Mouse (Mus musculus): ENCODE results near the gene Ski. TPM values are rescaled to one million over a fixed set of nuclear protein-coding genes. Genes with fewer than 3 reads are reported as not detected.

The Ski gene
- polyA plus RNA-seq, 1 experiment from 2014 or later: 15.1 TPM

- WGBS: 72% methylated on average over 11 of the region's 11 CpGs
- DNase-seq (ENCODE audit: low spot score) (no peak), ATAC-seq (ENCODE audit: insufficient read depth, low FRiP score, low TSS enrichment) (no peak)
- Histone ChIP-seq H3K4me2 (ENCODE audit: low read depth) (no peak overlapping the region), H3K36me3 (ENCODE audit: control insufficient read depth, insufficient read depth, low read length) (peaks cover 26% of the 10 kb centered on the region), H3K4me3 (ENCODE audit: low read depth, low read length) (no peak overlapping the region), H3K9ac (ENCODE audit: low read length) (no peak overlapping the region), H3K27me3 (ENCODE audit: control insufficient read depth, insufficient read depth, low read length) (no peaks in the 10 kb centered on the region), H3K9me3 (ENCODE audit: control insufficient read depth, low read length) (no peaks in the 10 kb centered on the region), H3K27ac (ENCODE audit: low read depth, low read length) (no peak overlapping the region), H3K4me1 (ENCODE audit: control insufficient read depth, insufficient read depth, low read length) (peaks cover 19% of the 10 kb centered on the region)
Measured at GRCm38 (mm10) chr4:155154986-155155385, 67.4 kb downstream of the Ski start.

DNA sequence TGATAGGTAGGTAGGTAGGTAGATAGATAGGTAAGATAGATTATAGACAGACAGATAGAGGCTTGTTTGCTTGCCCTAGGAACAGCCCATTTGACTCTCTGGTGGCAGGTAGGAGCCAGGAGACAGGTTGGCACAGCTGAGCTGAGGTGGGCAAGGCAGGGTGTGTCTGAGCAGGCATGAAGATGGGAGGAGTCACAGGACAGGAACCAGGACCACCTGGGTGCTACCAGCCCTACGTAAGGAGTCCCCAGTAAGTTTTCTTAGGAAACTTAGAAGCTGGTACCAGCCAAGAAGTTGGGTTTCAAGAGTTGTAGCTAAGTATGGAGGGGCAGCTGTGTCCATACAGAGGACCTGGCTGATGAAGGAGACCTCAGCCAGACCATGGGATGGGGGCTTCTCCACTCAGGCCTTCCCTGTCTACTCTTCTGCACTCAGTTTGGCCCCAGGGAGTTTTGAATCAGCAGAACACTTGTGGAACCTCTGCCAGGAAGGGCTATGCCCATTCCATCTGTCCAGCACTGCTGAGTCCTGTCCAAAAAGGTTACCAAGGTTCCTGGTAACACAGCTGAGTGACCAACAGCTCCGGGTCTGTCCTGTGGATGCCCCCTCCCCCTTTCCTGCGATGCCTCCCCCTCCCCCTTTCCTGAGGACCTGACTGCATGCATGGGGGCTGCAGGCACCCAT is 68.9 kb downstream of the Ski start:
- H3K36me3 ChIP-seq (ENCODE audit: control insufficient read depth, insufficient read depth, low read length): peaks cover 20% of the 10 kb centered on the region
- no peaks in the 10 kb centered on the region for H3K27me3 ChIP-seq (ENCODE audit: control insufficient read depth, insufficient read depth, low read length)
- peaks cover 19% of the 10 kb centered on the region for H3K4me1 ChIP-seq (ENCODE audit: control insufficient read depth, insufficient read depth, low read length)
- no peak overlapping the region for H3K27ac ChIP-seq (ENCODE audit: low read depth, low read length)
- DNase-seq (ENCODE audit: low spot score) (no peak), ATAC-seq (ENCODE audit: insufficient read depth, low FRiP score, low TSS enrichment) (no peak)
- no peak overlapping the region for H3K4me3 ChIP-seq (ENCODE audit: low read depth, low read length)
- H3K9ac ChIP-seq (ENCODE audit: low read length): no peak overlapping the region
- H3K4me2 ChIP-seq (ENCODE audit: low read depth): no peak overlapping the region
- WGBS: 74% methylated on average over 3 of the region's 3 CpGs
- H3K9me3 ChIP-seq (ENCODE audit: control insufficient read depth, low read length): no peaks in the 10 kb centered on the region

- Histone ChIP-seq H3K9ac (ENCODE audit: low read length) (no peak overlapping the region), H3K9me3 (ENCODE audit: control insufficient read depth, low read length) (no peaks in the 10 kb centered on the region), H3K27me3 (ENCODE audit: control insufficient read depth, insufficient read depth, low read length) (no peaks in the 10 kb centered on the region), H3K36me3 (ENCODE audit: control insufficient read depth, insufficient read depth, low read length) (peaks cover 12% of the 10 kb centered on the region; the same call in 1 of the 2 replicates), H3K4me1 (ENCODE audit: control insufficient read depth, insufficient read depth, low read length) (peaks cover 19% of the 10 kb centered on the region), H3K4me3 (ENCODE audit: low read depth, low read length) (no peak overlapping the region), H3K27ac (ENCODE audit: low read depth, low read length) (no peak overlapping the region), H3K4me2 (ENCODE audit: low read depth) (no peak overlapping the region)
- ATAC-seq (ENCODE audit: insufficient read depth, low FRiP score, low TSS enrichment) (no peak), DNase-seq (ENCODE audit: low spot score) (no peak)
- 96% methylated on average over 6 of the region's 6 CpGs for WGBS
Measured at GRCm38 (mm10) chr4:155152476-155152875, 69.9 kb downstream of the Ski start.

- H3K4me3 ChIP-seq (ENCODE audit: low read depth, low read length): no peak overlapping the region
- ATAC-seq (ENCODE audit: insufficient read depth, low FRiP score, low TSS enrichment): no peak
- 70% methylated on average over 4 of the region's 4 CpGs for WGBS
- H3K4me1 ChIP-seq (ENCODE audit: control insufficient read depth, insufficient read depth, low read length): peaks cover 19% of the 10 kb centered on the region
- H3K36me3 ChIP-seq (ENCODE audit: control insufficient read depth, insufficient read depth, low read length): peaks cover 8% of the 10 kb centered on the region; the same call in 1 of the 2 replicates
- H3K9ac ChIP-seq (ENCODE audit: low read length): no peak overlapping the region
- no peaks in the 10 kb centered on the region for H3K27me3 ChIP-seq (ENCODE audit: control insufficient read depth, insufficient read depth, low read length)
- no peak overlapping the region for H3K27ac ChIP-seq (ENCODE audit: low read depth, low read length)
- no peak for DNase-seq (ENCODE audit: low spot score)
- no peak overlapping the region for H3K4me2 ChIP-seq (ENCODE audit: low read depth)
- H3K9me3 ChIP-seq (ENCODE audit: control insufficient read depth, low read length): no peaks in the 10 kb centered on the region
Measured at GRCm38 (mm10) chr4:155151845-155152244, 70.5 kb downstream of the Ski start.

GRCm38 (mm10) chr4:155151221-155151788 is 71.1 kb downstream of the Ski start:
- DNase-seq (ENCODE audit: low spot score) (no peak), ATAC-seq (ENCODE audit: insufficient read depth, low FRiP score, low TSS enrichment) (no peak)
- Histone ChIP-seq H3K36me3 (ENCODE audit: control insufficient read depth, insufficient read depth, low read length) (peaks cover 4% of the 10 kb centered on the region; the same call in 1 of the 2 replicates), H3K4me1 (ENCODE audit: control insufficient read depth, insufficient read depth, low read length) (peaks cover 19% of the 10 kb centered on the region), H3K27me3 (ENCODE audit: control insufficient read depth, insufficient read depth, low read length) (no peaks in the 10 kb centered on the region), H3K4me3 (ENCODE audit: low read depth, low read length) (peak overlapping the region; percentile 37; the same call in 1 of the 2 replicates), H3K4me2 (ENCODE audit: low read depth) (peak overlapping the region; percentile 88), H3K27ac (ENCODE audit: low read depth, low read length) (no peak overlapping the region), H3K9me3 (ENCODE audit: control insufficient read depth, low read length) (no peaks in the 10 kb centered on the region), H3K9ac (ENCODE audit: low read length) (peak overlapping the region; percentile 63)
- WGBS: 42% methylated on average over 12 of the region's 12 CpGs

DNA sequence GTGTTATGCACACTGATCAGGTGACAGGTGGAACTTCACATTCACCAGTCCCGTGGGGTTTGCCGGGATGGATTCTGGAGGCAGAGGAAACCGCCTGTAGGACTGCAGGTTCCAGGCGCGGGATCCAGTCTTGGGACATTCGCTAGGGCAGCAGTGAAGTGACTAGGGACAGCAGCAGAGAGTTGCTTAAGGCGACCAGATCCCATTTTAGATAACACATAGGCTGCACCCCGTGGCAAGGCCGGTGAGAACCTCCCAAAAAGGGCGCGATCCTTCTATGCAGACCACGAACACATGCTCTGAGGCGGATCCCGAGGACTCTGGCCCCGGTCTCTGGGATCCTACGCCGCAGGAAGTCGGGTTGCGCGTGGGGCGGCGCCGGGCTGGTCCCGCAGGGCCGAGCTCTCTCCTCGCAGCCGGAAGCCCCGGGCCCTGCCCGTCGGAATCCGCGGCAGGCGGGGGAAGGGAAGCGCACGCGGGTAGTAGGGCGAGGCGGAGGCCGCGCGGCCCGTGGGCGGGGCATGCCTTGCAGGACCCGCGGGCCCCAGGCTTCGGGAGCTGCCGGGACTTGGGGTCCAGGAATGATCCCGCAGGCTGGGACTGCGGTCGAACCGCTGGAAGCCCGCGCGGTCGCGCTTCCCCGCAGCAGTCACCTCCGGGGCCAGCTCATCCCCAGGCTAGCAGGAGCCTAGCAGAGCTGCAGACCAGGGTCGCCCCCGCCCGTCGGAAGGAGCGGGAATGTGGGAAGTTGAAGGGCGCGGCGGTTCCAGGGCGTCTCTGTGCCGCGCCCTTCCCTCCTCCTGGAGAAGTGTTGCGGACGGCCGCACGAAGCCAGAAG is 71.9 kb downstream of the Ski start:
- H3K4me3 ChIP-seq (ENCODE audit: low read depth, low read length): peak overlapping the region; percentile 37
- H3K27me3 ChIP-seq (ENCODE audit: control insufficient read depth, insufficient read depth, low read length): no peaks in the 10 kb centered on the region
- DNase-seq (ENCODE audit: low spot score) (peak; percentile 85), ATAC-seq (ENCODE audit: insufficient read depth, low FRiP score, low TSS enrichment) (peak; percentile 86)
- H3K4me2 ChIP-seq (ENCODE audit: low read depth): peak overlapping the region; percentile 88
- peaks cover 19% of the 10 kb centered on the region for H3K4me1 ChIP-seq (ENCODE audit: control insufficient read depth, insufficient read depth, low read length)
- peak overlapping the region; percentile 44; the same call in 1 of the 2 replicates for H3K27ac ChIP-seq (ENCODE audit: low read depth, low read length)
- peak overlapping the region; percentile 63 for H3K9ac ChIP-seq (ENCODE audit: low read length)
- WGBS: 6% methylated on average over 69 of the region's 73 CpGs
- 0 out of 2 replicates have a peak, but pooled peaks cover 4% of the 10 kb centered on the region for H3K36me3 ChIP-seq (ENCODE audit: control insufficient read depth, insufficient read depth, low read length)
- no peaks in the 10 kb centered on the region for H3K9me3 ChIP-seq (ENCODE audit: control insufficient read depth, low read length)

GRCm38 (mm10) chr4:155149941-155150275 is 72.5 kb downstream of the Ski start:
- Histone ChIP-seq H3K27me3 (ENCODE audit: control insufficient read depth, insufficient read depth, low read length) (no peaks in the 10 kb centered on the region), H3K36me3 (ENCODE audit: control insufficient read depth, insufficient read depth, low read length) (0 out of 2 replicates have a peak, but pooled peaks cover 1% of the 10 kb centered on the region), H3K4me1 (ENCODE audit: control insufficient read depth, insufficient read depth, low read length) (peaks cover 19% of the 10 kb centered on the region), H3K9ac (ENCODE audit: low read length) (peak overlapping the region; percentile 63; the same call in 1 of the 2 replicates), H3K4me3 (ENCODE audit: low read depth, low read length) (no peak overlapping the region), H3K9me3 (ENCODE audit: control insufficient read depth, low read length) (no peaks in the 10 kb centered on the region), H3K4me2 (ENCODE audit: low read depth) (peak overlapping the region; percentile 88; the same call in 1 of the 2 replicates), H3K27ac (ENCODE audit: low read depth, low read length) (no peak overlapping the region)
- no peak for DNase-seq (ENCODE audit: low spot score)
- WGBS: 81% methylated on average over 6 of the region's 6 CpGs
- no peak for ATAC-seq (ENCODE audit: insufficient read depth, low FRiP score, low TSS enrichment)

GRCm38 (mm10) chr4:155148910-155149698 is 73.3 kb downstream of the Ski start:
- DNase-seq (ENCODE audit: low spot score): no peak
- WGBS: 67% methylated on average over 8 of the region's 8 CpGs
- Histone ChIP-seq H3K9ac (ENCODE audit: low read length) (no peak overlapping the region), H3K4me3 (ENCODE audit: low read depth, low read length) (no peak overlapping the region), H3K4me1 (ENCODE audit: control insufficient read depth, insufficient read depth, low read length) (peaks cover 27% of the 10 kb centered on the region), H3K27ac (ENCODE audit: low read depth, low read length) (no peak overlapping the region), H3K36me3 (ENCODE audit: control insufficient read depth, insufficient read depth, low read length) (no peaks in the 10 kb centered on the region), H3K27me3 (ENCODE audit: control insufficient read depth, insufficient read depth, low read length) (no peaks in the 10 kb centered on the region), H3K4me2 (ENCODE audit: low read depth) (no peak overlapping the region), H3K9me3 (ENCODE audit: control insufficient read depth, low read length) (no peaks in the 10 kb centered on the region)
- ATAC-seq (ENCODE audit: insufficient read depth, low FRiP score, low TSS enrichment): no peak
